Mouse (Mus musculus): Measurements from ENCODE around the gene Otoa. TPM values are rescaled to one million over a fixed set of nuclear protein-coding genes. Genes with fewer than 3 reads are reported as not detected.

The Otoa gene
- total RNA-seq, 2 experiments from 2014 or later = 0.27 to 0.57 TPM

DNA sequence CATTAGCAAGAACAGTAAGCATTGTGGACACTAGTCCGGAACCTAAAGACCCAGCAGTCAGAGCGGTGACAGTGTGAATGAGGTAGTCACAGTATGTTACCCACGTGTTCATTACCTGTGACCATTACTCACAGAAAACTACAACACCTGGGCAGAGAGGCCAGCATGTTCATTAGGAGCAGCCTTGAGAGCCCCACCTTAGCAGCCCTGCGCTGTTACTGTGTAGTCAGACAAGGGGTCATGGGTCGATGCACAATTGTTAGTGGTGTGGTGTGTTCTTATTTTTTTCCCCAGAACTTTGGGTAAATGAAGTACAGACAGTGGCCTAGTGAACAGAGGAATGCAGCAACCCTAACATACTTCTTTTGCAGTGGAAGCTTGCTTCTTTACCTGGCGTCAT lies 4.1 kb upstream of the Otoa start:
- intact Hi-C loops (cut with DNase I) = no loop called here
- DNase-seq (ENCODE audit: low spot score in 2 of 2) = no peak

DNA sequence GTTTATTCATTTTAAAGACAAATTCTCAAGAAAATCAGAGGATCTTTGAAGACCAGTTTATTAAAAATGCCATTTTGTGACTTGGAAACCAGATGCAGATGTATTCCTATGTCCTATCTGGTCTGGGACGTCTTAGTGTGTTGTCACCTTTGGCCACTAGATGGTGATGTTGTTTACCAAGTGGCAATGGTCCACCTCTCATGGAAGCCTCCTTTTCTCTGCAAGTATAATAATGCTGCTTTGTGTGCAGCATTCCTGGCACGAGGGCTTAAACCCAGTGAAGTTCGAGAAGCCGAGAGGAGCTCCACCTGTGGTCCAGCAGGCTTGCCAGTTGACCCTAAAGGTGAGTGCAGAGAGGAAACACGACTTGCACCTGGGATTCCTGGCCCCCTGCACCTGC lies 3.6 kb upstream of the Otoa start:
- DNase-seq (ENCODE audit: low spot score in 2 of 2) = peak; percentile 72 to 87
- intact Hi-C loops (cut with DNase I) = loop anchor here (1.0 kb wide), 1 partner anchor 42 kb away; no protein-coding TSS in a partner anchor

DNA sequence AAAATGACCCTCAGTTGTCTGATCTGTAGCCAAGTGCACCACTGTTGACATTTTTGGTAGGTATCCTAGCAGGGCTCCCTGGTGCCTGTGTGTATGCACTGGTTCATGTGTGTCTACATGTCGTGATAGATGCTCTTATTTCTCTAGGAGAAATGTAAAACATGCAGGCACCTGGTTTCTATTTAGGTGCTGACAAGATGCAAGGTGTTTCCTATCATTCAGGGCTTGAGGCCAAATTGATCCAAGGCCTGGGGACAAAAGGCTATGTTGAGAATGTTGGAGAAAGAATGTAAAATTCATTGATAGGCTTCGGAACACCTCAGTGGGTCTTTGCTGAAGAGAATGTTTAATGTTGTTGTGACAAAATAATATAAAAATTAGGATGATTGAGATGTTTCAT lies 366 bp downstream of the Otoa start:
- no peak for DNase-seq (ENCODE audit: low spot score in 2 of 2)
- intact Hi-C loops (cut with DNase I) = no loop called here

GRCm38 (mm10) chr7:121082949-121083513 lies 1.6 kb downstream of the Otoa start:
- intact Hi-C loops (cut with DNase I) = no loop called here
- no peak for DNase-seq (ENCODE audit: low spot score in 2 of 2)

DNA sequence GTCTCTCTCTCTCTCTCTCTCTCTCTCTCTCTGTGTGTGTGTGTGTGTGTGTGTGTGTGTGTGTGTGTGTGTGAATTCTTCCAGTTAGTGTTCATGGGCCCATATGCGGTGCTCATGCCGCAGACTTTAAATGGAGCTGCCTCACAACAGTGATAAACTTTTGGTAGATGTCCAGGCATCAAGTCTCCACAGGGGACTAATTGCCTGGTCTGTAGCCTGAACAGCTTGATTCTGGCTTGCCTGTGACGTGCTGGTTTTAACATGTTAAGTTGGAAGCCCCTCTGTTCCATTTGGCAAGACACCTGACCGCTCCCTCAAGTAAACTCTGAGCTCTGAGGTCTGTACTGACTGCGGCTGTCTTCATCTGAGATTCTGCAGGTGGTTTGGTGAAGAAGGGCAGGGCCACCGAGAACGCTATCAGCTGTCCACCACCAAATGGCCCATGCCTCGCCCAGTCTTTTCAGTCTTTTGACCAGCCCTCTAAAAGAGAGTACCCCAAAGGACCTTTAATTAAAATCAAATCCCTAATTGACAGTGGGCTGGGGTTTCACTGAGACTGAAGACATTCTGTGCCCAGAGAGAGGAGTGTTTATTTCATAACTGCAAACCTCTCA lies 3.5 kb downstream of the Otoa start:
- no peak for DNase-seq (ENCODE audit: low spot score in 2 of 2)
- intact Hi-C loops (cut with DNase I) = no loop called here

- no peak for DNase-seq (ENCODE audit: low spot score in 2 of 2)
- intact Hi-C loops (cut with DNase I) = no loop called here
Measured at GRCm38 (mm10) chr7:121085500-121085899, 4.0 kb downstream of the Otoa start.

GRCm38 (mm10) chr7:121088745-121089144 lies 7.3 kb downstream of the Otoa start:
- intact Hi-C loops (cut with DNase I) = no loop called here
- DNase-seq (ENCODE audit: low spot score in 2 of 2) = no peak

DNA sequence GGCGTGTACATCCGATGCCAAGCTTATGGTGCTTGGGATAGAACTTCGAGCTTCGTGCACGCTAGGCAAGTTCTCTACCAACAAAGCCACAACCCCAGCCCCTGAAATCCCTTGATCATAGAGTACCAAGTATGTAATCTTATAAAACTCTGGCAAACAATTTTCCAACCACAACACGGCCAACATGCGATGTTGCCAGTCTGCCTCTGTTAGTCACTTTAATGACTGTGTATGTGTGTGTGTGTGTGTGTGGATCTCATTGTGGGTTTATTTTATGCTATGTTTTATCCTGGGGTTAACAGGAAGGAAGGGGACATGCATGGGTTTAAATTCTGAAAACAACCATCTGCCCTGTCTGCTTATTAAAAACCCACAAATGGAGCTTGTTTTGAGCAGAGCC lies 9.3 kb downstream of the Otoa start:
- intact Hi-C loops (cut with DNase I) = no loop called here
- DNase-seq (ENCODE audit: low spot score in 2 of 2) = no peak

DNA sequence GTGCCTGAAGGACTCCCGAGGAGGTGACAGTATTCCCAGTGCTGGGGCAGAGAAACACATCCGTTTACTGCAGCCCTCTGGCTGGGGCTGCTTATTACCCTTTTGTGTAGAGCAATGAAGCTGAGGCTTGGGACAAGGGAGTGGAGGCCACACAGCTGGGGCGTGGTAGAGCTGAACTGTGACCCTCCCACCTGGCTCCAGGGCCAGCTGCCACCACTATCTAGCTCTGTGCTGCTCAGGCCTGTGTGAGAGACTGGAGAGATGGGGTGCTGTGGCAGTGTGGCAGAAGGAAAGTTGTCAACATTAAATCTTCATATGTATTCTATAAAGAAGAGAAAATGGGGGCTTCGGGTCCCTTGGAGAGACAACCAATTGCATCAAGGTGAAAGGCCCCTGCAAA lies 11.6 kb downstream of the Otoa start:
- no peak for DNase-seq (ENCODE audit: low spot score in 2 of 2)
- intact Hi-C loops (cut with DNase I) = no loop called here

DNA sequence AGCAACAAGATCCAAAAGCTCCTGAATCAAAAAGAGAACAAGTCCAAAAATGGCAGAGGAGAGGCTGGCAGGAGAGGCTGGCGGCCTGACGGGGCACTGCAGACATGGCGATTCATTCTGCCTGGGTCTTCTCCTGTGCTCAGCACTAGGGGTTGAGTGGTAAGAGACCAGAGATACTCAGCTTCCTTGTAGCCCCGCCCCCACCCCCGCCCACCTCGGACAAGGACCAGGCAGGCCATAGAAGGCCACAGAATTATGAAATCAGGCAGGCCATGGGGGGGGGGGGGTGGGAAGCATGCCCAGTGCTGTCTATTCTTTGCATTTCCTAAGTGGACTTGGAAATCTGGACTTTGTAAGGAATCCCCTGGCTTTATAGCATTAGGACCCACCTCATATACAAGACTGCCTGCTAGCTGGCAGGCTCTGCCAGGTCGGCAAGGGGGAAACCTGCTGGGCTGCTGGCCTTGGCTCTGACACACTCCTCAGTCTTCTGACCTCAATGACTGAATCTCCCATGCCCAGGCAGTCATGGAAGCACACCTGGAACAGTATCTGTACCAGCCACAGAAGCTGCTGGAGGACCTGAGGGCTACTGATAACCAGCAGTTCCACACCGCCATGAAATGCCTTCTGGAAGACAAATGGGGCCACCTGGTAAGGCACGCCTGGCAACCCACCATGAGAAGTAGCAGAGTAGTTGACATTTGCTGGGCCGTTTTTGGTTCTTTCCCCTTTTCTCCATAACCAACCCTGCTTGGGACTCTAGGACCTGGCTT lies 17.4 kb downstream of the Otoa start:
- DNase-seq (ENCODE audit: low spot score in 2 of 2) = no peak
- intact Hi-C loops (cut with DNase I) = no loop called here

DNA sequence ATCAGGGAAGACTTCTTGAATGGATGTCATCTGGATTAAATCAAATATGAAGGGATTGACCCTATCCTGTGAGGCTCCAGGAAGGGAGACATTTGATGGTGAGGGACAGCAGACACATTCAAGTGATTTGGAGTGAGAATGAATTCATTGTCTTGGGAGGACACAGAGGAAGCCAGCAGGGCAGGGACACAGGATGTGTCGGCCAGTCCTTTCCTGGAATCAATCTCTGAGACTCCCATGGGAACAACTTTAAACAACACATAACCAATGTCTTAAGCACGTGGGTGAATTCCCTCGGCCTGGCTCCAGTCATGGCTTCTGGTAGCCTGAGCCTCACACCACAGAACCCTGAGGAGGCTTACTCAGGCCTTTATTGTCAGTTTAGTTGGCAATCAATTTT lies 26.4 kb downstream of the Otoa start:
- intact Hi-C loops (cut with DNase I) = no loop called here
- no peak for DNase-seq (ENCODE audit: low spot score in 2 of 2)

GRCm38 (mm10) chr7:121111321-121111720 lies 29.9 kb downstream of the Otoa start:
- intact Hi-C loops (cut with DNase I) = no loop called here
- DNase-seq (ENCODE audit: low spot score in 2 of 2) = no peak

DNA sequence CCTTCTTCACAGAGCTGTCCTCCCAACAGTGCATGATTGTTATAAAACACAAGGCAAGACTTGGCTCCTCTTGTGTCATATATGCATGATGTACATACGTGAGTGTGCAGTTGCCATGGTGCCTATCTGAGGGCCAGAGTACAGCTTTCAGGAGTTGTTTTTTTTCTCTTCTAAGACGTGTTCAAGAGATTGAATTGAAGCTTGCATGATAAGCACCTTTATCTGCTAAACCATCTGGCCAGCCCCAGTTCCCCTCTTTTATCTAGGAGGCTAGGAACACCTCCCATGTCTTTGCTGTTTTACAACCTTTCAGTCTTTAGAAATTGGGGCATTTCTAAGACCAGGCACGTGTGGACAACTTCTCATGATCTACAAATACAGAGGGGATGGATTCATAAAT lies 30.3 kb downstream of the Otoa start:
- no peak for DNase-seq (ENCODE audit: low spot score in 2 of 2)
- intact Hi-C loops (cut with DNase I) = no loop called here

DNA sequence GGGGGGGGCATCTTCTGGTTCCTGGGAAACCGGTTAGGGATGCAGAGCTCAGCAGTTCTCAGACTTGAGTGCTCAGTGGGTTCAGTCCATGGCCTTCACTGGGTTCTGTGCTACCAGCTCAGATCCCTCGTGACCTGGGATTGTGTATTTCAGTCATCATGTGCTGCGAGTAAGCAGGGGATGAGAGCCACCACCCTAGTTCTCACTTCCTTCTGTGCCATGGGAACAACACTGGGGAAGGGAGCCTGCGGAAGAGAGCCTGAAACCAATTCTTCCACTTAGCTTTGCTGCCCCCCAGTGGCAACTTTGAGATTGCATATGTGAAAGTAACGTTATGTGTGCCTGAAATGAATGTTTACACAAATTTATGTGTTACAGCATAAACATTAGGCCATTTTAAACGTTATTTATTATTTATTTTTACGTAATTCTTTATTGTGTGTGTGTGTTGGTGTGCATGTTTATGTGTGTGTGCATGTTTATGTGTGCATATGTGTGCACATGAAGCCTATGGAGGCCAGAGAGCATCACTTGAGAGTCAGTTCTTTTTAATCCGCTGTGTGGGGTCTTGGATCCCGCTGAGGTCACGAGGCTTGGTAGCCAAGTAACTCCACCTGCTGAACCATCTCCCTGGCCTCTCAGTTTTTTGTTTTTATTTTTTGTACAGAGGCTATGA lies 38.8 kb downstream of the Otoa start:
- intact Hi-C loops (cut with DNase I) = loop anchor here (1.0 to 2.0 kb wide), 2 partner anchors 42 to 185 kb away; no protein-coding TSS in a partner anchor
- peak; percentile 88 to 89 for DNase-seq (ENCODE audit: low spot score in 2 of 2)

DNA sequence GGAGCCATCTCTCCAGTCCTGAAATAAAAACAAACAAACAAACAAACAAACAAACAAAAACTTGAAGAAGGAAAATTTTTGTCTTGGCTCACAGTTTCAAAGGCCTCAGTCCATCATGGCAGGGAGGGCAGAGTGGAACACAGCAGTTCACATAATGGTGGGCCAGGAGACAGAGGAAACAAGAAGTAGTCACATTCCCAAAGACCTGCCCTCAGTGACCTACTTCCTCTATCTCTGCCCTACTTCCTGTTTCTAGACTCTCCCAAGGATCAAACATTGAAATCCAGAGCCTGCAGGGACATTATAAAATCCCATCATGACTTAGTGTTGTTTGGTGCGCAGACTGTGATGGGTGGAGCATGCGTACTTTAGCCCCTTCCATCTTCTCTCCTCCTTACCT lies 49.4 kb downstream of the Otoa start:
- intact Hi-C loops (cut with DNase I) = no loop called here
- DNase-seq (ENCODE audit: low spot score in 2 of 2) = no peak

DNA sequence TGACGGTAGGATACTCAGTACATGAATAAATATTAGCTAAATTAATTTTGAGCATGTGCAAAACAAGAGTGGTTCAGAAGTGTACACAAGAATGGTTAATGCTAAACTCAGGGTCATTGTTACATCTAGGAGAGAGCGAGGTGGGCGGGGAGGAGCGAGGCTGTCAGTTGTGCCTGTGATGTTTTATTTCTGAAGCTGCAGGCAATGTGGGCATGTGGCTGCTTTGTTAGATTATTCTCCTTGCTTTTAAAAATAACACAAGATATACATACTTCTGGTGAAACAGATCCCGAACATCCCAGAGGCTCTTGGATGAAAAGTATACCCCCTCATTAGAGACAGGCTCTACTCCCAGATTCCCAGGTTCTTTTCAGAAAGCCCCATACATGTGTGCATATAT lies 59.8 kb downstream of the Otoa start:
- intact Hi-C loops (cut with DNase I) = no loop called here
- peak; percentile 12 to 60 for DNase-seq (ENCODE audit: low spot score in 2 of 2)

GRCm38 (mm10) chr7:121150662-121151061 lies 69.2 kb downstream of the Otoa start:
- no peak for DNase-seq (ENCODE audit: low spot score in 2 of 2)
- intact Hi-C loops (cut with DNase I) = no loop called here

- DNase-seq (ENCODE audit: low spot score in 2 of 2) = no peak
- intact Hi-C loops (cut with DNase I) = no loop called here
Measured at GRCm38 (mm10) chr7:121152186-121152585, 70.7 kb downstream of the Otoa start.

GRCm38 (mm10) chr7:121165616-121166015 lies 84.2 kb downstream of the Otoa start:
- intact Hi-C loops (cut with DNase I) = no loop called here
- DNase-seq (ENCODE audit: low spot score in 2 of 2) = no peak

GRCm38 (mm10) chr7:121171888-121172287 lies 90.4 kb downstream of the Otoa start:
- intact Hi-C loops (cut with DNase I) = no loop called here
- DNase-seq (ENCODE audit: low spot score in 2 of 2) = no peak

Data from left cerebral cortex, postnatal 25 days (tissue).